Comparison of ENCODE assay signal across 9 mouse cellular contexts in genomic region chr9:121890441-121890941, GRCm38 (mm10). TPM values are rescaled to one million over a fixed set of nuclear protein-coding genes. Genes with fewer than 3 reads are reported as not detected.
DNase-seq lines count a peak whose midpoint lies in the region; ATAC-seq and TF ChIP-seq lines count a peak whose summit lies in the region.
"Had no signal": no experiment of that assay in that cellular context is flagged by ENCODE, and none has a peak within 500 bp of the region (broad histone marks: within the 10 kb centered on the region; RNA-seq: fewer than 3 reads in every experiment).

No protein-coding gene starts in this region.

- 32% methylated on average over 18 of the region's 18 CpGs for WGBS in hindbrain, embryonic 13.5 days
- WGBS in limb, embryonic 10.5 days, result 31% methylated on average over 18 of the region's 18 CpGs
- 27% methylated on average over 18 of the region's 18 CpGs for WGBS in thymus, adult 2 months

- H3K4me1 ChIP-seq in hindbrain, embryonic 13.5 days (replicated peaks), result peaks cover 10% of the 10 kb centered on the region
- H3K4me1 ChIP-seq in limb, embryonic 10.5 days, result peaks cover 9% of the 10 kb centered on the region
- peaks cover 13% of the 10 kb centered on the region for H3K4me1 ChIP-seq in thymus, adult 2 months (replicated peaks; ENCODE audit: control insufficient read depth, insufficient read depth, low read length)

- no peaks in the 10 kb centered on the region for H3K27me3 ChIP-seq in hindbrain, embryonic 13.5 days
- no peaks in the 10 kb centered on the region for H3K27me3 ChIP-seq in limb, embryonic 10.5 days (ENCODE audit: low read depth, poor library complexity, severe bottlenecking)
- H3K27me3 ChIP-seq in thymus, adult 2 months (ENCODE audit: control insufficient read depth, insufficient read depth, low read length), result no peaks in the 10 kb centered on the region

- no peak for ATAC-seq in hindbrain, embryonic 13.5 days (ENCODE audit: low FRiP score)
- ATAC-seq in megakaryocyte progenitor cell, adult 5-6 weeks (replicated peaks; ENCODE audit: poor library complexity), result 0 out of 2 replicates have a peak, but pooled peaks have one; percentile 37
- no peak for ATAC-seq in cerebellum, adult (ENCODE audit: insufficient number of reproducible peaks, low FRiP score, low TSS enrichment)

- no peak overlapping the region for H3K4me3 ChIP-seq in hindbrain, embryonic 13.5 days
- H3K4me3 ChIP-seq in limb, embryonic 10.5 days, result no peak overlapping the region
- H3K4me3 ChIP-seq in thymus, adult 2 months (ENCODE audit: control insufficient read depth, insufficient read depth, low read length), result peak overlapping the region; percentile 13; the same call in 1 of the 2 replicates

- no peak overlapping the region for H3K27ac ChIP-seq in hindbrain, embryonic 13.5 days
- no peak overlapping the region for H3K27ac ChIP-seq in limb, embryonic 10.5 days
- H3K27ac ChIP-seq in thymus, adult 2 months (ENCODE audit: control insufficient read depth, insufficient read depth, low read length), result no peak overlapping the region; the same call in 1 of the 2 replicates

- no peak overlapping the region for H3K9ac ChIP-seq in hindbrain, embryonic 13.5 days

- peak overlapping the region; percentile 26 for H3K4me2 ChIP-seq in hindbrain, embryonic 13.5 days

- no peaks in the 10 kb centered on the region for H3K36me3 ChIP-seq in hindbrain, embryonic 13.5 days
- no peaks in the 10 kb centered on the region for H3K36me3 ChIP-seq in limb, embryonic 10.5 days
- no peaks in the 10 kb centered on the region for H3K36me3 ChIP-seq in thymus, adult 2 months (ENCODE audit: control insufficient read depth, insufficient read depth, low read length)

- H3K9me3 ChIP-seq in hindbrain, embryonic 13.5 days, result no peaks in the 10 kb centered on the region
- no peaks in the 10 kb centered on the region for H3K9me3 ChIP-seq in limb, embryonic 10.5 days (replicated peaks)

- no peak for TF ChIP-seq CTCF in thymus, adult 2 months (IDR thresholded peaks at IDR 0.05; ENCODE audit: borderline replicate concordance, control insufficient read depth, extremely low read depth, insufficient read depth, low read length, poor library complexity)

- DNase-seq in spleen, postnatal 4 days (ENCODE audit: low spot score in 2 of 2), result peak; percentile 16 to 62
- DNase-seq in spleen, postnatal 14 days (ENCODE audit: low spot score in 2 of 2), result no peak
- peak; percentile 73 for DNase-seq in gastrocnemius, postnatal 10 days
- peak; percentile 40 for DNase-seq in limb, embryonic 10.5 days (ENCODE audit: low spot score)
- DNase-seq in thymus, adult 2 months, result peak; percentile 50

- TF ChIP-seq POLR2A in thymus, adult 2 months (IDR thresholded peaks at IDR 0.05; ENCODE audit: control insufficient read depth, extremely low read depth, insufficient read depth, low read length, poor library complexity), result no peak

RNA-seq across cellular contexts. Expression of gene Ackr2, which starts 7.7 kb away (rescaled TPM):
- total RNA-seq in gastrocnemius, postnatal 10 days (2021), result 1 to 10 TPM; 1.6 to 2.2 TPM
- 2.1 and 2.5 TPM in 2 replicates for polyA plus RNA-seq in hindbrain, embryonic 13.5 days (2015; fragmentation: Nextera tagmentation; extraction: Ambion mirVana)
- polyA plus RNA-seq in limb, embryonic 10.5 days (2016; fragmentation: Nextera tagmentation; extraction: Ambion mirVana), result 0.16 TPM in 1 of 2 replicates, not detected in the other
- total RNA-seq in megakaryocyte progenitor cell, adult 5-6 weeks (2015), result not detected in 2 replicates
- not detected in 2 replicates for total RNA-seq in megakaryocyte progenitor cell, adult 5-6 weeks (2017)
- polyA plus RNA-seq in thymus, adult 2 months (2012; rRNA removed), result 0.99 and 1.0 TPM in 2 replicates

RNA-seq across cellular contexts. Expression of gene Cyp8b1, which starts 25.6 kb away (rescaled TPM):
- total RNA-seq in gastrocnemius, postnatal 10 days (2021), result not detected
- polyA plus RNA-seq in hindbrain, embryonic 13.5 days (2015; fragmentation: Nextera tagmentation; extraction: Ambion mirVana), result not detected in 2 replicates
- polyA plus RNA-seq in limb, embryonic 10.5 days (2016; fragmentation: Nextera tagmentation; extraction: Ambion mirVana), result not detected in 2 replicates
- total RNA-seq in megakaryocyte progenitor cell, adult 5-6 weeks (2015), result not detected in 2 replicates
- not detected in 2 replicates for total RNA-seq in megakaryocyte progenitor cell, adult 5-6 weeks (2017)
- polyA plus RNA-seq in thymus, adult 2 months (2012; rRNA removed), result 0.74 and 1.6 TPM in 2 replicates
- total RNA-seq: layer of hippocampus, adult 18-20 months had no signal

RNA-seq across cellular contexts. Expression of gene Higd1a, which starts 32.3 kb away (rescaled TPM):
- total RNA-seq in gastrocnemius, postnatal 10 days (2021), result 10 to 100 TPM; 75.4 to 98.1 TPM
- polyA plus RNA-seq in hindbrain, embryonic 13.5 days (2015; fragmentation: Nextera tagmentation; extraction: Ambion mirVana), result 144 and 145 TPM in 2 replicates
- 174 and 201 TPM in 2 replicates for polyA plus RNA-seq in limb, embryonic 10.5 days (2016; fragmentation: Nextera tagmentation; extraction: Ambion mirVana)
- 89.9 and 101 TPM in 2 replicates for total RNA-seq in megakaryocyte progenitor cell, adult 5-6 weeks (2015)
- 14.1 and 21.7 TPM in 2 replicates for total RNA-seq in megakaryocyte progenitor cell, adult 5-6 weeks (2017)
- polyA plus RNA-seq in thymus, adult 2 months (2012; rRNA removed), result 9.1 and 17.6 TPM in 2 replicates

RNA-seq across cellular contexts. Expression of gene Ccdc13, which starts 51.2 kb away (rescaled TPM):
- under 1 TPM; 0.79 to 0.85 TPM for total RNA-seq in gastrocnemius, postnatal 10 days (2021)
- polyA plus RNA-seq in hindbrain, embryonic 13.5 days (2015; fragmentation: Nextera tagmentation; extraction: Ambion mirVana), result 3.2 and 3.7 TPM in 2 replicates
- 0.36 and 0.38 TPM in 2 replicates for polyA plus RNA-seq in limb, embryonic 10.5 days (2016; fragmentation: Nextera tagmentation; extraction: Ambion mirVana)
- total RNA-seq in megakaryocyte progenitor cell, adult 5-6 weeks (2015), result 0.42 TPM in 1 of 2 replicates, not detected in the other
- total RNA-seq in megakaryocyte progenitor cell, adult 5-6 weeks (2017), result not detected in 2 replicates
- 0.18 and 0.34 TPM in 2 replicates for polyA plus RNA-seq in thymus, adult 2 months (2012; rRNA removed)

Comparison
In these comparisons a context has a peak if more than half of its experiments do, and no peak if none do; other contexts are left out.
1. DNase-seq: peak in spleen, postnatal 4 days (2 of 2), gastrocnemius, postnatal 10 days (single experiment), limb, embryonic 10.5 days (single experiment) and thymus, adult 2 months (single experiment); none in spleen, postnatal 14 days (0 of 2).